ENCODE assay signal across 8 mouse cellular contexts in genomic region chrX:169986519-169987367, GRCm38 (mm10). TPM values are rescaled to one million over a fixed set of nuclear protein-coding genes. Genes with fewer than 3 reads are reported as not detected.
A peak's percentile ranks its signal among the peaks of the same experiment; 100 is the strongest.
DNase-seq lines count a peak whose midpoint lies in the region; ATAC-seq and TF ChIP-seq lines count a peak whose summit lies in the region.
"Not testable (repeated sequence)": the region's sequence is repeated elsewhere in the genome, so short reads cannot be mapped to it uniquely, and the experiment has no call there.

No protein-coding gene starts in this region.

- peaks cover 41% of the 10 kb centered on the region for H3K9me3 ChIP-seq in CH12.LX (replicated peaks; ENCODE audit: low read length)
- H3K9me3 ChIP-seq in forebrain, embryonic 12.5 days, result peaks cover 72% of the 10 kb centered on the region
- peaks cover 36% of the 10 kb centered on the region for H3K9me3 ChIP-seq in heart, postnatal 0 days (replicated peaks; ENCODE audit: control insufficient read depth, low read length)
- H3K9me3 ChIP-seq in liver, embryonic 14.5 days (ENCODE audit: control insufficient read depth, low read length), result peaks cover 31% of the 10 kb centered on the region
- peaks cover 56% of the 10 kb centered on the region for H3K9me3 ChIP-seq in stomach, embryonic 14.5 days (ENCODE audit: control insufficient read depth, low read depth, low read length)

- peak; percentile 87 for DNase-seq in CH12.LX (ENCODE audit: extremely low read depth)
- peak; percentile 7 for DNase-seq in heart, postnatal 0 days (ENCODE audit: low spot score)
- peak; percentile 77 to 92 for DNase-seq in kidney, postnatal 25 days
- DNase-seq in liver, embryonic 14.5 days (ENCODE audit: low read depth in 3 of 3, low spot score in 3 of 3), result peak in 1 of 3 experiments; percentile 70
- DNase-seq in natural killer cell, adult 2 months (ENCODE audit: low spot score in 2 of 2), result peak; percentile 88 to 96

- WGBS in forebrain, embryonic 12.5 days, result 53% methylated on average over 51 of the region's 51 CpGs
- 33% methylated on average over 51 of the region's 51 CpGs for WGBS in heart, postnatal 0 days
- WGBS in liver, embryonic 14.5 days (ENCODE audit: insufficient replicate concordance), result 31% methylated on average over 51 of the region's 51 CpGs
- 45% methylated on average over 51 of the region's 51 CpGs for WGBS in stomach, embryonic 14.5 days

- H3K27me3 ChIP-seq in CH12.LX (replicated peaks); forebrain, embryonic 12.5 days; liver, embryonic 14.5 days (ENCODE audit: control insufficient read depth, insufficient read depth, low read length); stomach, embryonic 14.5 days (ENCODE audit: control insufficient read depth, insufficient read depth, low read length): not testable (repeated sequence)
- peaks cover 31% of the 10 kb centered on the region; the same call in 1 of the 2 replicates for H3K27me3 ChIP-seq in heart, postnatal 0 days (ENCODE audit: control insufficient read depth, insufficient read depth, low read length)

- in situ Hi-C loops in CH12.LX (cut with MboI; ENCODE audit: low pct_ligation_motif_present, low pct_unique_long_range_greater_than_20kb, low sequenced_read_pairs), result not testable (repeated sequence)

- TF ChIP-seq CTCF in CH12.LX (conservative IDR thresholded peaks at IDR 0.05 in 1 of 2, IDR thresholded peaks at IDR 0.05 in 1 of 2; ENCODE audit: low read depth in 2 of 2, low read length in 2 of 2); heart, postnatal 0 days (IDR thresholded peaks at IDR 0.05; ENCODE audit: low read depth); liver, embryonic 14.5 days (IDR thresholded peaks at IDR 0.05; ENCODE audit: low read depth): not testable (repeated sequence)

- peak overlapping the region; percentile 15 to 44 (median 18) for H3K4me3 ChIP-seq in CH12.LX (replicated peaks in 1 of 3; ENCODE audit: low read depth in 2 of 3, low read length in 2 of 3, poor library complexity in 1 of 3)
- peak overlapping the region; percentile 19 for H3K4me3 ChIP-seq in forebrain, embryonic 12.5 days (replicated peaks)
- H3K4me3 ChIP-seq in heart, postnatal 0 days (ENCODE audit: low read depth, low read length), result peak overlapping the region; percentile 28
- peak overlapping the region; percentile 23 to 34 for H3K4me3 ChIP-seq in liver, embryonic 14.5 days (ENCODE audit: insufficient read depth in 1 of 2, low read depth in 2 of 2, low read length in 2 of 2)
- H3K4me3 ChIP-seq in stomach, embryonic 14.5 days (ENCODE audit: low read depth, low read length), result peak overlapping the region; percentile 2; the same call in 1 of the 2 replicates

- H3K36me3 ChIP-seq in CH12.LX (replicated peaks in 1 of 2; ENCODE audit: control insufficient read depth in 1 of 2, insufficient read depth in 1 of 2, low read length in 1 of 2), result peaks cover 34 to 57% of the 10 kb centered on the region in 2 experiments
- H3K36me3 ChIP-seq in forebrain, embryonic 12.5 days (replicated peaks), result peaks cover 72% of the 10 kb centered on the region
- H3K36me3 ChIP-seq in heart, postnatal 0 days (replicated peaks; ENCODE audit: control insufficient read depth, insufficient read depth, low read length), result peaks cover 29% of the 10 kb centered on the region
- peaks cover 42% of the 10 kb centered on the region for H3K36me3 ChIP-seq in liver, embryonic 14.5 days (replicated peaks; ENCODE audit: control insufficient read depth, insufficient read depth, low read depth)
- H3K36me3 ChIP-seq in stomach, embryonic 14.5 days (ENCODE audit: control insufficient read depth, insufficient read depth, low read length), result peaks cover 57% of the 10 kb centered on the region

- not testable (repeated sequence) for TF ChIP-seq EP300 in CH12.LX (IDR thresholded peaks at IDR 0.05; ENCODE audit: low read length); heart, postnatal 0 days (IDR thresholded peaks at IDR 0.05; ENCODE audit: low read depth); liver, embryonic 14.5 days (IDR thresholded peaks at IDR 0.05; ENCODE audit: low read depth)

- peak overlapping the region; percentile 12 for H3K9ac ChIP-seq in CH12.LX (ENCODE audit: insufficient read depth, low read depth)
- H3K9ac ChIP-seq in forebrain, embryonic 12.5 days; heart, postnatal 0 days (replicated peaks; ENCODE audit: low read depth, low read length); stomach, embryonic 14.5 days (replicated peaks; ENCODE audit: low read depth, low read length): not testable (repeated sequence)
- peak overlapping the region; percentile 39 for H3K9ac ChIP-seq in liver, embryonic 14.5 days (replicated peaks)

- H3K79me2 ChIP-seq in CH12.LX (replicated peaks; ENCODE audit: control insufficient read depth, extremely low read depth, insufficient read depth, poor library complexity, severe bottlenecking), result not testable (repeated sequence)

- TF ChIP-seq RAD21 in CH12.LX (IDR thresholded peaks at IDR 0.05; ENCODE audit: low read depth, low read length), result not testable (repeated sequence)

- H3K27ac ChIP-seq in CH12.LX (ENCODE audit: insufficient read depth, low read depth), result peak overlapping the region; percentile 1
- H3K27ac ChIP-seq in forebrain, embryonic 12.5 days, result peak overlapping the region; percentile 21; the same call in 1 of the 2 replicates
- H3K27ac ChIP-seq in heart, postnatal 0 days (ENCODE audit: low read depth), result peak overlapping the region; percentile 3; the same call in 1 of the 2 replicates
- H3K27ac ChIP-seq in liver, embryonic 14.5 days; stomach, embryonic 14.5 days (ENCODE audit: low read length): not testable (repeated sequence)

- H3K4me1 ChIP-seq in CH12.LX (ENCODE audit: control insufficient read depth in 1 of 2, insufficient read depth in 2 of 2), result peaks cover 10 to 22% of the 10 kb centered on the region in 2 experiments
- not testable (repeated sequence) for H3K4me1 ChIP-seq in forebrain, embryonic 12.5 days; heart, postnatal 0 days (ENCODE audit: control insufficient read depth, insufficient read depth); liver, embryonic 14.5 days (replicated peaks; ENCODE audit: control insufficient read depth in 2 of 2, insufficient read depth in 2 of 2, low read length in 1 of 2); stomach, embryonic 14.5 days (ENCODE audit: control insufficient read depth, insufficient read depth, low read length)

- ATAC-seq in cerebellum, adult (ENCODE audit: insufficient number of reproducible peaks, low FRiP score, low TSS enrichment), result peak; percentile 85
- ATAC-seq in forebrain, embryonic 12.5 days (ENCODE audit: low FRiP score), result peak; percentile 92
- ATAC-seq in heart, postnatal 0 days (ENCODE audit: insufficient read depth, low read depth), result peak; percentile 78
- peak; percentile 77 for ATAC-seq in liver, embryonic 14.5 days (ENCODE audit: insufficient read depth)
- ATAC-seq in stomach, embryonic 14.5 days (ENCODE audit: insufficient number of reproducible peaks, insufficient read depth, low FRiP score, low read depth), result peak; percentile 88

- dilution Hi-C loops in CH12.LX (cut with MboI; ENCODE audit: extremely low pct_ligation_motif_present, extremely low pct_unique_long_range_greater_than_20kb, low sequenced_read_pairs), result not testable (repeated sequence)

- TF ChIP-seq POLR2A in CH12.LX (IDR thresholded peaks at IDR 0.05; ENCODE audit: low read depth, low read length), result not testable (repeated sequence)

- peak overlapping the region; percentile 11 for H3K4me2 ChIP-seq in CH12.LX (ENCODE audit: insufficient read depth, low read depth, poor library complexity, severe bottlenecking)
- peak overlapping the region; percentile 32 for H3K4me2 ChIP-seq in forebrain, embryonic 12.5 days
- peak overlapping the region; percentile 48 for H3K4me2 ChIP-seq in heart, postnatal 0 days (ENCODE audit: low read depth, low read length)
- H3K4me2 ChIP-seq in liver, embryonic 14.5 days (ENCODE audit: low read depth), result peak overlapping the region; percentile 62
- H3K4me2 ChIP-seq in stomach, embryonic 14.5 days (replicated peaks; ENCODE audit: low read depth, low read length), result peak overlapping the region; percentile 8

RNA-seq across cellular contexts. Expression of gene Gm21887, which starts 22.7 kb away (rescaled TPM):
- total RNA-seq in CH12.LX (2012; rRNA removed), result 288 and 398 TPM in 2 replicates
- 60.4 and 62.0 TPM in 2 replicates for total RNA-seq in CH12.LX (2014; rRNA removed)
- 606 and 724 TPM in 2 replicates for polyA plus RNA-seq in CH12.LX (2012; ENCODE audit: insufficient read length, low read depth)
- polyA plus RNA-seq in forebrain, embryonic 12.5 days (2016; fragmentation: Nextera tagmentation; extraction: Ambion mirVana), result 181 and 277 TPM in 2 replicates
- 0.88 and 16.5 TPM in 2 replicates for total RNA-seq in heart, postnatal 0 days (2014; rRNA removed; ENCODE audit: low replicate concordance)
- 32.6 and 63.9 TPM in 2 replicates for polyA plus RNA-seq in heart, postnatal 0 days (2015; fragmentation: Nextera tagmentation; extraction: Ambion mirVana)
- polyA plus RNA-seq in liver, embryonic 14.5 days (2012; rRNA removed), result 94.3 and 264 TPM in 2 replicates
- polyA plus RNA-seq in liver, embryonic 14.5 days (2014; fragmentation: Nextera tagmentation; extraction: Ambion mirVana), result 36.2 and 58.4 TPM in 2 replicates
- 236 and 294 TPM in 2 replicates for polyA plus RNA-seq in stomach, embryonic 14.5 days (2014; fragmentation: Nextera tagmentation; extraction: Ambion mirVana)

Comparison
In these comparisons a context has a peak if more than half of its experiments do, and no peak if none do; other contexts are left out.
1. H3K4me2 ChIP-seq: peak in every context shown above with its lines; median percentile 62 in liver, embryonic 14.5 days; 48 in heart, postnatal 0 days; 32 in forebrain, embryonic 12.5 days; 11 in CH12.LX; 8 in stomach, embryonic 14.5 days.